Mouse (Mus musculus) hindbrain, embryonic 11.5 days (tissue): ENCODE measurements around the gene Camta1. TPM values are rescaled to one million over a fixed set of nuclear protein-coding genes. Genes with fewer than 3 reads are reported as not detected.

Source experiments
- ATAC-seq: fragments of 200-750 bp; cut with Nextera tagmentation; 2 replicates; pipeline ENCODE4 v1.8.0; 2017; ENCODE audit warnings: mild to moderate bottlenecking, moderate TSS enrichment, moderate library complexity; ENCODE audit not compliant: low FRiP score
- DNase-seq: peaks from one replicate; pipeline ENCODE4 v3.0.0-alpha.2; 2015; ENCODE audit warnings: low spot score
- H3K27ac ChIP-seq: fragments of 300-500 bp; sonication (generic); 2 replicates; pipeline ENCODE4 v1.5.1; 2014; ENCODE audit warnings: mild to moderate bottlenecking, low read depth, low read length
- H3K27me3 ChIP-seq: fragments of 300-500 bp; sonication (generic); 2 replicates; pipeline ENCODE4 v1.6.1; 2014; ENCODE audit warnings: mild to moderate bottlenecking, low read length, moderate library complexity, mixed read lengths; ENCODE audit not compliant: control insufficient read depth, insufficient read depth
- H3K36me3 ChIP-seq: fragments of 300-500 bp; sonication (generic); 2 replicates; pipeline ENCODE4 v1.6.1; 2014; ENCODE audit warnings: mild to moderate bottlenecking, low read length, moderate library complexity, mixed read lengths; ENCODE audit not compliant: control insufficient read depth, insufficient read depth
- H3K4me1 ChIP-seq: fragments of 300-500 bp; sonication (generic); replicated peaks from 2 replicates; pipeline ENCODE4 v1.6.1; 2014; ENCODE audit warnings: low read length, mixed read lengths; ENCODE audit not compliant: control insufficient read depth, insufficient read depth
- H3K4me2 ChIP-seq: fragments of 300-500 bp; sonication (generic); replicated peaks from 2 replicates; pipeline ENCODE4 v1.6.1; 2014; ENCODE audit warnings: mild to moderate bottlenecking, low read depth, low read length
- H3K4me3 ChIP-seq: fragments of 300-500 bp; sonication (generic); 2 replicates; pipeline ENCODE4 v1.5.1; 2014; ENCODE audit warnings: low read depth, low read length
- H3K9ac ChIP-seq: fragments of 300-500 bp; sonication (generic); 2 replicates; pipeline ENCODE4 v1.6.1; 2014; ENCODE audit warnings: low read depth, low read length
- H3K9me3 ChIP-seq: fragments of 300-500 bp; sonication (generic); 2 replicates; pipeline ENCODE4 v1.6.1; 2016; ENCODE audit warnings: low read length; ENCODE audit not compliant: control insufficient read depth
- WGBS: fragments of 180-500 bp; shearing (Covaris S2); extraction: QIAGEN DNeasy Blood & Tissue Kit; methylation state at CpG from one replicate; pipeline ENCODE4 v1.1.7; 2014; 5-methylcytosine and 5-hydroxymethylcytosine counted together
- polyA plus RNA-seq: library from polyadenylated mRNA; unstranded; fragments of >200 nt; fragmentation: Nextera tagmentation; extraction: Ambion mirVana; gene quantifications from 2 replicates; pipeline ENCODE4 v1.2.1, GENCODE M21; 2014

Gene Camta1
- polyA plus RNA-seq, 1 experiment from 2014 or later: 130 TPM

GRCm38 (mm10) chr4:151710522-151710921 is 151.2 kb downstream of the Camta1 start:
- Histone ChIP-seq H3K9me3 (no peaks in the 10 kb centered on the region), H3K36me3 (no peaks in the 10 kb centered on the region), H3K4me2 (no peak overlapping the region), H3K4me3 (no peak overlapping the region), H3K4me1 (no peaks in the 10 kb centered on the region), H3K27ac (no peak overlapping the region), H3K27me3 (no peaks in the 10 kb centered on the region), H3K9ac (no peak overlapping the region)
- ATAC-seq (no peak), DNase-seq (peak; percentile 19)
- WGBS: 38% methylated on average over 7 of the region's 7 CpGs

- no peak overlapping the region for H3K27ac ChIP-seq
- DNase-seq (no peak), ATAC-seq (no peak)
- H3K27me3 ChIP-seq: no peaks in the 10 kb centered on the region
- WGBS: 82% methylated on average over 8 of the region's 8 CpGs
- H3K9me3 ChIP-seq: no peaks in the 10 kb centered on the region
- H3K9ac ChIP-seq: no peak overlapping the region
- no peaks in the 10 kb centered on the region for H3K4me1 ChIP-seq
- no peak overlapping the region for H3K4me3 ChIP-seq
- no peak overlapping the region for H3K4me2 ChIP-seq
- H3K36me3 ChIP-seq: no peaks in the 10 kb centered on the region
Measured at GRCm38 (mm10) chr4:151709269-151709668, 152.4 kb downstream of the Camta1 start.

- Histone ChIP-seq H3K4me2 (no peak overlapping the region), H3K9me3 (no peaks in the 10 kb centered on the region), H3K9ac (no peak overlapping the region), H3K4me3 (no peak overlapping the region), H3K27me3 (no peaks in the 10 kb centered on the region), H3K27ac (no peak overlapping the region), H3K36me3 (no peaks in the 10 kb centered on the region), H3K4me1 (no peaks in the 10 kb centered on the region)
- 90% methylated on average over 14 of the region's 14 CpGs for WGBS
- DNase-seq: no peak
- ATAC-seq: no peak
Measured at GRCm38 (mm10) chr4:151703069-151703735, 158.5 kb downstream of the Camta1 start.

- Histone ChIP-seq H3K4me1 (no peaks in the 10 kb centered on the region), H3K4me2 (no peak overlapping the region), H3K36me3 (no peaks in the 10 kb centered on the region), H3K27ac (no peak overlapping the region), H3K4me3 (no peak overlapping the region), H3K9me3 (no peaks in the 10 kb centered on the region), H3K27me3 (no peaks in the 10 kb centered on the region), H3K9ac (no peak overlapping the region)
- WGBS: 85% methylated on average over 11 of the region's 11 CpGs
- DNase-seq (no peak), ATAC-seq (no peak)
Measured at GRCm38 (mm10) chr4:151702463-151702862, 159.2 kb downstream of the Camta1 start.

- Histone ChIP-seq H3K4me1 (no peaks in the 10 kb centered on the region), H3K9ac (no peak overlapping the region), H3K27me3 (no peaks in the 10 kb centered on the region), H3K4me3 (no peak overlapping the region), H3K9me3 (no peaks in the 10 kb centered on the region), H3K27ac (peak overlapping the region; percentile 19; the same call in 1 of the 2 replicates), H3K4me2 (no peak overlapping the region), H3K36me3 (no peaks in the 10 kb centered on the region)
- peak; percentile 66 for ATAC-seq
- WGBS: 59% methylated on average over 11 of the region's 11 CpGs
- peak; percentile 30 for DNase-seq
Measured at GRCm38 (mm10) chr4:151695984-151696383, 165.7 kb downstream of the Camta1 start.

- H3K9ac ChIP-seq: no peak overlapping the region
- no peak overlapping the region for H3K4me3 ChIP-seq
- H3K4me2 ChIP-seq: no peak overlapping the region
- no peaks in the 10 kb centered on the region for H3K9me3 ChIP-seq
- DNase-seq (no peak), ATAC-seq (0 out of 2 replicates have a peak, but pooled peaks have one; percentile 34)
- H3K36me3 ChIP-seq: no peaks in the 10 kb centered on the region
- H3K27ac ChIP-seq: no peak overlapping the region
- 65% methylated on average over 7 of the region's 7 CpGs for WGBS
- no peaks in the 10 kb centered on the region for H3K4me1 ChIP-seq
- no peaks in the 10 kb centered on the region for H3K27me3 ChIP-seq
Measured at GRCm38 (mm10) chr4:151694531-151694930, 167.1 kb downstream of the Camta1 start.

- Histone ChIP-seq H3K27ac (no peak overlapping the region), H3K4me1 (no peaks in the 10 kb centered on the region), H3K9me3 (no peaks in the 10 kb centered on the region), H3K27me3 (no peaks in the 10 kb centered on the region), H3K9ac (no peak overlapping the region), H3K4me3 (no peak overlapping the region), H3K36me3 (no peaks in the 10 kb centered on the region), H3K4me2 (no peak overlapping the region)
- 88% methylated on average over 3 of the region's 3 CpGs for WGBS
- no peak for DNase-seq
- no peak for ATAC-seq
Measured at GRCm38 (mm10) chr4:151694047-151694446, 167.6 kb downstream of the Camta1 start.

GRCm38 (mm10) chr4:151690041-151690440 is 171.6 kb downstream of the Camta1 start:
- Histone ChIP-seq H3K27me3 (no peaks in the 10 kb centered on the region), H3K9me3 (no peaks in the 10 kb centered on the region), H3K9ac (no peak overlapping the region), H3K27ac (no peak overlapping the region), H3K36me3 (no peaks in the 10 kb centered on the region), H3K4me1 (no peaks in the 10 kb centered on the region), H3K4me2 (no peak overlapping the region), H3K4me3 (no peak overlapping the region)
- ATAC-seq (no peak), DNase-seq (no peak)
- WGBS: 91% methylated on average over 12 of the region's 12 CpGs

- 85% methylated on average over 5 of the region's 5 CpGs for WGBS
Measured at GRCm38 (mm10) chr4:151688206-151688605, 173.5 kb downstream of the Camta1 start.

More at GRCm38 (mm10) chr4:151688206-151688605, 173.5 kb downstream of the Camta1 start:
- no peaks in the 10 kb centered on the region for H3K9me3 ChIP-seq
- H3K9ac ChIP-seq: no peak overlapping the region
- no peak overlapping the region for H3K4me2 ChIP-seq
- H3K36me3 ChIP-seq: no peaks in the 10 kb centered on the region
- ATAC-seq: no peak
- DNase-seq: no peak
- H3K27me3 ChIP-seq: no peaks in the 10 kb centered on the region
- H3K4me3 ChIP-seq: no peak overlapping the region
- H3K4me1 ChIP-seq: no peaks in the 10 kb centered on the region
- no peak overlapping the region for H3K27ac ChIP-seq
